Mouse (Mus musculus): ENCODE measurements around the gene Tet2. TPM values are rescaled to one million over a fixed set of nuclear protein-coding genes. Genes with fewer than 3 reads are reported as not detected.

Gene Tet2
- total RNA-seq, 2 experiments from 2014 or later: 62.0 to 68.6 TPM

DNA sequence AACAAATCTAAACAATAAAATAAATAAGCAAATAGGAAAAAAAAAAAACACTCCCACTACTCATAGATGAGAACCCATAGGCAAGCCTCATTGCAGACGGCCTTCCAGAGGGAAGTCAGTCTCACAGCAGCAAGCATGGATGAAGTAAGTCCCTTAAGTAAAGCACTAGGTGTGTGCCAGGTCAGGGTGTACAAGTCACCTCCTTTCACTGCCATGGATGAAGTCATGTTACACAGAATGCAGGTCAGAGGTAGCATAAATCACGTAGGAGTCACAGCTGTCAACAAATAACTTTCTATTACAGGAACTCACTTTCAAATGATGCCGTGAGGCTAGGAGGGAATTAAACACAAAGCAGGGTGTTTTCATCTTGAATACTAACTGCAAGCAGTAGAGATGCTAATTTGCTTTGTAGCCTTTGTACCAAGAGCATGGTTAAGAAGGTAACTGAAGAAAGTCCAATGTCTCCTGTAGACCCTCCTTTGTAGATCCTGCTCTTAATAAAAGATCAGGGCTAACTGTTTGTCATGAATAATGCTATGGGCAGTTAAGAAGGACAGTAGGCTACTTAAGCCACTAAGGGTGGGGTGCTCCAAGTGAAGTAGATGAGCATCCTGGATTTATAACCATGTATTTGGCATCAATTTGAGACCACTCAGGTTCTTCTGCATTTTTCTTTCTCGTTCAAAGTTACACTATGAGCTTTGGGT lies 20.4 kb downstream of the Tet2 start:
- intact Hi-C loops (cut with DNase I): no loop called here
- no peak for DNase-seq

- DNase-seq: no peak
Observed at GRCm38 (mm10) chr3:133523191-133523590, 21.7 kb downstream of the Tet2 start.

GRCm38 (mm10) chr3:133522289-133522688 lies 22.6 kb downstream of the Tet2 start:
- DNase-seq: no peak
- intact Hi-C loops (cut with DNase I): no loop called here

More at GRCm38 (mm10) chr3:133523191-133523590, 21.7 kb downstream of the Tet2 start:
- intact Hi-C loops (cut with DNase I): no loop called here

GRCm38 (mm10) chr3:133518801-133519200 lies 26.1 kb downstream of the Tet2 start:
- intact Hi-C loops (cut with DNase I): no loop called here

DNA sequence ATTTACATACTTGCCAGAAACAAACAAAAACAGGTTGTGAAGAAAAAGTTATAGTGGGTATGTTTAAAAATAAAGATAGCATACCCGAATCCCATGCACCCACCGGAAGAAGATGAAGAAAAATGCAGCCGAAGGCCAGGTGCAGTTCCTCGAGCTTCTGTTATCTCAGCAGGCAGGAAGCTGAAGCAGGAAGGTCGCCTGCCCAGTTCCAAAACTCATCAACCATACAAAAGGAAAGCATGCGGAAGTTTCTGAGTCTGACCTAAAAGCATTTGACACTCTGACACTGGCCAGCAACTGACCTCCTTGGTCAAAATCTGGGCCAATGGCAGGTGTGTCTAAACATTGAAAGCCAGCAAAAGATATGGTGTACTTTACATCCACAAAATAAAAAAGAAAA lies 26.8 kb downstream of the Tet2 start:
- intact Hi-C loops (cut with DNase I): no loop called here
- DNase-seq: no peak

More at GRCm38 (mm10) chr3:133518801-133519200, 26.1 kb downstream of the Tet2 start:
- no peak for DNase-seq

DNA sequence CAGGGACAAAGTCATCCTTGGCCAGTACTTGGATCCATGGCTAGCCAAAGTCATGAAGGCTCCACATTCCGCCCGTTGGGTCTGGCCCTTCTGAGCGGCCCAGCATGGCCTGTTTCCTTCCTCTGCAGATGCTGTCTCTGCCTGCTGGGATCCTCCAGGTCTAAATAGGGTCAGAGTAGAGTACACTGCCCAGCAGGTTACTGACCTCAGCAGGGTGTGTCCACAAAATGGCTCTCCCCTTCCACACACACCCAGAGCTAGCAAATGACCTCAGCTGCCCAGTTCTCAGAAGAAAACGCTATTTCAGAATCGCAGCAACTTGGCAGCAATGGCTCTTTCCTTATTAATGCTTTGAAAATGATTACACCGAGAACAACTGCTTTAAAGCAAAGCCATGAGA lies 27.5 kb downstream of the Tet2 start:
- intact Hi-C loops (cut with DNase I): no loop called here

GRCm38 (mm10) chr3:133516137-133516536 lies 28.8 kb downstream of the Tet2 start:
- intact Hi-C loops (cut with DNase I): no loop called here
- DNase-seq: peak; percentile 84

More for the DNA sequence above, 27.5 kb downstream of the Tet2 start:
- no peak for DNase-seq

DNA sequence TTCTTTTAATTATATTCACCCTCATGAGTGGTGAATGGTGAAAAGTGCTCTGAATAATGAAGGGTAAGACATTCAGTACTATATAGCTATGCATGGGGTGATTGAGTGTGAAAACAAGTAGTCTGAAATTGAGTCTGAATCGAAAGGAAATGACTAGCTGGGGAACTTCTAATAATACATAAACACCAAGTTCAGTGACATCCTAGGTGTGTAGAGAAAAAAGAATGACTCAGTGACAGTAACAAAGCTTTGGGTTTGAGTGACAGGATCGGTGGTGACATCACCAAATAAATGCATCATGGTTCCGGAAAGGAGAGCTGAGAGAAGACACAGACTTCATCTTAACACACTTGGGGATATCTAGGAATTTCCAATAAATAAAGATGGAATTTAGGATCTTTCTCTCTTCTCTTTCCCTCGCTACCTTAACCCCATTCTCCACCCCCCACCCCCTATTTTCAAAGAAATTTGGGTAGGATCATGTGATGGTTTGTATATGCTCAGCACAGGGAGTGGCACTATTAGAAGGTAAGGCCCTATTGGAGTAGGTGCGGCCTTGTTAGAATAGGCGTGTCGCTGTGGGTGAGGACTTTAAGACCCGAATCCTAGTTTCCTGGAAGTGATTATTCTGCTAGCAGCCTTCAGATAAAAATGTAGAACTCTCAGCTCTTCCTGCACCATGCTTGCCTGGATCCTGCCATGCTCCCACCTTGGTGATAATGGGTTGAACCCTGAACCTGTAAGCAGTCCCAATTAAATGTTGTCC lies 29.6 kb downstream of the Tet2 start:
- intact Hi-C loops (cut with DNase I): no loop called here
- DNase-seq: no peak

DNA sequence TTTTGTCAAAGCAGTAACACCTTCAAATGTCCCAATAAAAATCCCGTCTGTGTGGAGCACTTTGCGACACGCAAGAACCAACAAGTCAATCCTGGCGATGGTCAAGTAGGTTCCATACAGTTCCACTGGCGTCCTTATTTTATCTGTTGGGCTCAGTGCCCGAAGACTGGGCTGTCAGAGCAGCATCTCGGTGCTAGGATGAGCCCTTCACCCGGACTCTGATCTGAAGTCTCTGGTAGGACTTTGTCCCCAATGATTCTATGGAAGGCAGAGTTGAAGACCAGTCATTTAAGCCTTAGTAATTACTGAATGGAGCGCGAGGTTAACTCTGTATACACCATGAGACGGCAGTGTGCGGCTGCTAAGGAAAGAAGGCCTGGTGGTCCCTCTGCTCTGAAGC lies 30.6 kb downstream of the Tet2 start:
- no peak for DNase-seq
- intact Hi-C loops (cut with DNase I): no loop called here

GRCm38 (mm10) chr3:133513475-133513874 lies 31.5 kb downstream of the Tet2 start:
- intact Hi-C loops (cut with DNase I): no loop called here
- DNase-seq: no peak

GRCm38 (mm10) chr3:133510368-133510767 lies 34.6 kb downstream of the Tet2 start:
- intact Hi-C loops (cut with DNase I): no loop called here

DNA sequence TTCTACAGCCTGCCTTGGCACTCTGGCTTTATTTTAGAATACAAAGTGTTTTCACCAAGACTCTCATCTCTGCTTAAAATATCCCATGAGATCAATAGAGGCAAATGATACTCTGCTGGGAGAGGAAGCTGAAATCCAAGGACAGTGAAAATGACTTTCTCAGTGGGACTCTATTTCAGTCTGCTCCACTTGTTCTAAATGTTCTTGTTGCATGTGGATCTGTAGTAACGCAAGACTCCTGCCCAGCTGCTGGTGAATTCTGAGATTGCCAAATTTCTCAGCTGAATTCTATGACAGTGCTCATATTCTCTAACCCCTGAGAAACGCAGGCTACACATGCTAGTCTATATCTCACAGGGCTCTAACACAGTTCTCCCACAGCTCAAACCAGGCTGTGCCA lies 35.1 kb downstream of the Tet2 start:
- no peak for DNase-seq
- intact Hi-C loops (cut with DNase I): no loop called here

More at GRCm38 (mm10) chr3:133510368-133510767, 34.6 kb downstream of the Tet2 start:
- DNase-seq: no peak

DNA sequence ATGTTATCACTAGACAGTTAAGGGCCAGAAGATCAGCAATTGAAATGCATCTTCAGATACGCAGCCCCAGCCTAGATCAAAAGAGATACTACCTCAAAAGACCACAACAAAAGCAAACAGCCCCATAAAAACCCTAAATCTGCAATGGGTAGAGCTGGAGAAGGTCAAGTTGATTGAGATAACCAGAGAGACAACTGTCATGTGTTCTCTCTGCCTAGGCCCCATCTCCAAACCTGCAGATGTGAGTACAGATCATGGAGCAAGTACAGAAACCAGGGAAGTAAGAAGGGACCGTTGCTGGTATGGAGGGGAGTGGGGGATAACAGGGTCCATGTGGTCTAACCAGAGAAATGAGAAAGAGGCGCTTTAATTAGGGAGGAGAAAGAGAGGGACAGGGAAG lies 36.1 kb downstream of the Tet2 start:
- intact Hi-C loops (cut with DNase I): no loop called here
- no peak for DNase-seq

DNA sequence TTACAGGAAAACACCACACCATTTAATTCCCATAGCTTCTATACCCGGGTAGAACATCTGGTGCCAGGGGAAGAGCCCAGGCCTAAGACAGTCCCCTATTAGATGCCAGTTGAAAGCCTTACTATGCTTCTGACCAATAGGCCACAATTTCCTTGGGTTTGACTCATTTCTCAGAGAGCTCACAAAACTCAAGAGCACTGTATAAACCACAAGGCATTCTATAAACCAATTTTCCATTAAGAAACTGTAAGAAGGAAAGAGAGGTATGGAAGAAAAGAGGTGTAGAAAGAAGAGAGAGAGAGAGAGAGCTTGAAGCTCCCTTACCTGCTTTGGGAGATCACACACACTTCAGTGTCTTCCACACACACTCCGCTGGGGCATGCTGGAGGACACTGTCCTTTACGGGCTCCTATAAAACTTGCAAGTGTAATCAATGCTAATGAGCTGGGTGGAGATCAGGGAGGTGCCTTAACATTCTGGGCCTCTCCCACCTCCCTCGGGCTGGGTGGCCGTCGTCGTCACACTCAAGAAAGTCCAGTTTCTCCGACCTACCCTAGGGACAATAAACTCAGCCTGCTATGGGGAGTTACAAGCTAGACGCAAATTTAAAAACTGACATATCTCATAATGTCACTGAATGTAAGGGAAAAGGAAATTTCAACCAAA lies 38.5 kb downstream of the Tet2 start:
- no peak for DNase-seq
- intact Hi-C loops (cut with DNase I): no loop called here

DNA sequence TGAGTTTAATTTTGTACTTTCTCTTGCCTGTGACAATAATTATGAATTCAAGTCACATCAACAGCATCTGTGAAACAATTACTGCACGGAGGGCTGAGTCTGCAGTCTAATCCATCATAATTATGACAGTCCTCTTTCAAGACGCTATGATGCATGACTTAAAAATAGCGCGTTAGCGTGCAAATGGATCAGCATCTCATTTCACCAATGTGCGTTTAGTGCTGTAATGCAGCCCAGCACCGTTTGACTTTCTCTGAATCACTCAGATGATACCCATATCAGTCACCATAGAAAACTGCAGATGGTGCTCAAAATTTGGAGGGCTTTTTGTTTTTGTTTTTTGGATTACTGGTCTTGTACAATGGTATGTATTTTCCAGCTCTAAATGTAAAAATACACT lies 48.0 kb downstream of the Tet2 start:
- no peak for DNase-seq
- intact Hi-C loops (cut with DNase I): no loop called here

DNA sequence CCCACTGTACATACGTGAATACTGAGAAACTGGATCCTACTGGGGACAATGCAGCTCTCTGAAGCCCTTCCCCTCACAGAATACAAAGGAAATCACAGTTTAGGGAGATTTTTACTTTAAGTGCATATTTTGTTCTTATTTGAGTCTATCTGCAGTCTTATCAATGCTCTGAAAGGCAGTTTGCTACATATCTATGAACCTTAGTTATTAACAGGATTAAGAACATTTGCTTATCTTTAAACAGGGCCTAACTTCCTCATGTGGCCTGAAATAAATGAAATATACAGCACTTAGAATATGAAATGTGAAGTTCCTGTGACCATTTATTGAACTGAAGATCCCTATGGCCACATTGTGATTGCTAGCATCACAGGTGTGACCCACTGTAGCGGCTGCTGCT lies 53.6 kb downstream of the Tet2 start:
- intact Hi-C loops (cut with DNase I): no loop called here
- DNase-seq: no peak

- no peak for DNase-seq
- intact Hi-C loops (cut with DNase I): no loop called here
Observed at GRCm38 (mm10) chr3:133488022-133488725, 56.8 kb downstream of the Tet2 start.

DNA sequence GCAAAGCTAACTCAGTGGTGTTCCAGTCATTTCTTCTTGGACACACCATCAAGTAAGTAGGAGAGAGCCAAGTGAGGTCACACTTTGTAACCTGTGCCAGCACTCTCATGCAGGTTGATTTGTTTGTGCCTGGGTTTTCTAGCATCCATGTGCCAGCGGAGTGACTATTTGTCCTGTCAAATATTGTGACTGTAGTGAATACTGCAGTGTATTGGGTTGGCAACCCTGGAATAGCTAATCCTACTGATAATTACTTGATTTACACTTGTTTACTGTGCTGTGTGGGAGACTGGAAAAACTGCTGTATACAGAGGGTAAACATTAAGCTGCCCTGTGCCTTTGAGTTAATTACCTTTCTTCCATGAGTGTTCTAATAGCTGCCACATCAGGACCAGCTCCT lies 62.1 kb downstream of the Tet2 start:
- intact Hi-C loops (cut with DNase I): no loop called here
- no peak for DNase-seq

- no peak for DNase-seq
- intact Hi-C loops (cut with DNase I): no loop called here
Observed at GRCm38 (mm10) chr3:133478987-133479386, 66.0 kb downstream of the Tet2 start.

- intact Hi-C loops (cut with DNase I): no loop called here
- DNase-seq: no peak
Observed at GRCm38 (mm10) chr3:133473781-133474180, 71.2 kb downstream of the Tet2 start.

GRCm38 (mm10) chr3:133471101-133471500 lies 73.8 kb downstream of the Tet2 start:
- intact Hi-C loops (cut with DNase I): no loop called here

More at GRCm38 (mm10) chr3:133471101-133471500, 73.8 kb downstream of the Tet2 start:
- DNase-seq: peak; percentile 57

Data from left cerebral cortex, postnatal 4 days (tissue).